Mouse (Mus musculus) right cerebral cortex, postnatal 36 days (tissue): ENCODE data around the gene Col6a6.
A peak's percentile ranks its signal among the peaks of the same experiment; 100 is the strongest.

ENCODE experiments used
- DNase-seq, 2 experiments: peaks; one replicate each; pipeline ENCODE4 v3.0.0; 2022; ENCODE audit warnings: low spot score in 2 of 2, mixed read lengths in 1 of 2

Col6a6 gene

GRCm38 (mm10) chr9:105737448-105737847, 90.5 kb downstream of the Col6a6 start:
- DNase-seq = no peak

- DNase-seq = no peak
Observed at GRCm38 (mm10) chr9:105735195-105735594, 92.8 kb downstream of the Col6a6 start.

- DNase-seq = no peak
Observed at GRCm38 (mm10) chr9:105734651-105735050, 93.3 kb downstream of the Col6a6 start.

- no peak for DNase-seq
Observed at GRCm38 (mm10) chr9:105731976-105732375, 96.0 kb downstream of the Col6a6 start.

GRCm38 (mm10) chr9:105720430-105720829, 107.5 kb downstream of the Col6a6 start:
- peak; percentile 62 to 69 for DNase-seq

- no peak for DNase-seq
Observed at GRCm38 (mm10) chr9:105719851-105720395, 108.0 kb downstream of the Col6a6 start.

GRCm38 (mm10) chr9:105719367-105719766, 108.6 kb downstream of the Col6a6 start:
- no peak for DNase-seq

GRCm38 (mm10) chr9:105712049-105712448, 115.9 kb downstream of the Col6a6 start:
- no peak for DNase-seq

- peak in 1 of 2 experiments; percentile 39 for DNase-seq
Observed at GRCm38 (mm10) chr9:105705011-105705410, 122.9 kb downstream of the Col6a6 start.

GRCm38 (mm10) chr9:105704226-105704932, 123.6 kb downstream of the Col6a6 start:
- no peak for DNase-seq

GRCm38 (mm10) chr9:105701966-105702365, 126.0 kb downstream of the Col6a6 start:
- no peak for DNase-seq

- DNase-seq = no peak
Observed at GRCm38 (mm10) chr9:105700702-105701101, 127.3 kb downstream of the Col6a6 start.

- DNase-seq = no peak
Observed at GRCm38 (mm10) chr9:105697764-105698396, 130.1 kb downstream of the Col6a6 start.

GRCm38 (mm10) chr9:105696818-105697564, 131.0 kb downstream of the Col6a6 start:
- DNase-seq = no peak

GRCm38 (mm10) chr9:105693854-105694253, 134.1 kb downstream of the Col6a6 start:
- peak; percentile 44 to 52 for DNase-seq

- DNase-seq = peak; percentile 45 to 59
Observed at GRCm38 (mm10) chr9:105693056-105693455, 134.9 kb downstream of the Col6a6 start.

GRCm38 (mm10) chr9:105692472-105692871, 135.5 kb downstream of the Col6a6 start:
- peak; percentile 88 to 89 for DNase-seq

- no peak for DNase-seq
Observed at GRCm38 (mm10) chr9:105689485-105689884, 138.5 kb downstream of the Col6a6 start.

GRCm38 (mm10) chr9:105684549-105685165, 143.3 kb downstream of the Col6a6 start:
- DNase-seq = peak; percentile 68 to 69

- no peak for DNase-seq
Observed at GRCm38 (mm10) chr9:105681386-105681785, 146.6 kb downstream of the Col6a6 start.

GRCm38 (mm10) chr9:105675941-105676340, 152.0 kb downstream of the Col6a6 start:
- no peak for DNase-seq

GRCm38 (mm10) chr9:105672032-105672431, 155.9 kb downstream of the Col6a6 start:
- no peak for DNase-seq
